9 mouse cellular contexts compared by ENCODE assay signal in the genomic region with DNA sequence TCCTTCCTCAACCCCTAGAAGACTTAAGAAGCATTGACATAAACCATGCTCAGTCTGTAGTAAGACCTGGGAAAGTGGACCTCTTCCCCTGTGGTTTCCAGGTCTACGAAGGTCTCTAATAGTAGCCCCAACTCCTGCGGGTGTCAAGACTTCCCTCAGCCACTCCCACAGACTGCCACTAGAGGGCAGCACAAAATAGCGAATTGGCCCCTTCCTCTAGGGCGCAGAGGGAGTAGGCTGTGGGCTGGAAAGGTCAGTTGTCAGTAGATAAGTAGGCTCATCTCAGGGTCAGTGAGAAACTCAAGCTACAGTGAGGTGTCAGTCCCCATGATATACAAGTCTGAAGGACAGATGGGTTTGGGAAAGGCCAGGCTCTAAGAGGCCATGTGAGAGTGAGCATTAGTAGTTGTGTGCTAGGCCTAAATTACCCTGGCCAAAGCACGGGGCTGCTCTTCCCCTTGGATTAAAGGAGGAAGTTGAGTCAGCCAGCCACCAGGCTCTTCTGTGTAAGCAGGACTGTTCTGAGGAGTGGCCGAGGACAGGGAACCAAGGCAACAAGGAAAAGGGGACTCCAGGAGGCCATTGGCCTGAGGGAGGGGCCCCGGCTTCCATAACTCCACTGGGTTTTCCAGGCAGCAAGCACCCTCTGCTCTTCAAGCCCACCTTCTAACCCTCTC. TPM values are rescaled to one million over a fixed set of nuclear protein-coding genes. Genes with fewer than 3 reads are reported as not detected.
A peak's percentile ranks its signal among the peaks of the same experiment; 100 is the strongest.
DNase-seq lines count a peak whose midpoint lies in the region; ATAC-seq and TF ChIP-seq lines count a peak whose summit lies in the region.
"Had no signal": no experiment of that assay in that cellular context is flagged by ENCODE, and none has a peak within 500 bp of the region (broad histone marks: within the 10 kb centered on the region; RNA-seq: fewer than 3 reads in every experiment).

No protein-coding gene starts in this region.

- 18% methylated on average over 7 of the region's 7 CpGs for WGBS in embryonic facial prominence, embryonic 11.5 days
- WGBS in heart, embryonic 10.5 days, result 17% methylated on average over 7 of the region's 7 CpGs
- whole genome bisulfite sequencing in kidney, embryonic 14.5 days, result 22% methylated on average over 7 of the region's 7 CpGs
- WGBS in liver, embryonic 13.5 days (ENCODE audit: insufficient replicate concordance), result 21% methylated on average over 7 of the region's 7 CpGs
- 29% methylated on average over 7 of the region's 7 CpGs for WGBS in stomach, embryonic 14.5 days

- peaks cover 37% of the 10 kb centered on the region for H3K27me3 ChIP-seq in C2C12 (ENCODE audit: control insufficient read depth, insufficient read depth, insufficient read length)
- peaks cover 17% of the 10 kb centered on the region for H3K27me3 ChIP-seq in embryonic facial prominence, embryonic 11.5 days (ENCODE audit: control insufficient read depth, insufficient read depth, low read length)
- peaks cover 43% of the 10 kb centered on the region for H3K27me3 ChIP-seq in heart, embryonic 10.5 days (ENCODE audit: insufficient read depth, poor library complexity, severe bottlenecking)
- peaks cover 15% of the 10 kb centered on the region for H3K27me3 ChIP-seq in kidney, embryonic 14.5 days (ENCODE audit: control insufficient read depth, insufficient read depth, low read length)
- peaks cover 52% of the 10 kb centered on the region for H3K27me3 ChIP-seq in liver, embryonic 13.5 days
- 0 out of 2 replicates have a peak, but pooled peaks cover 9% of the 10 kb centered on the region for H3K27me3 ChIP-seq in stomach, embryonic 14.5 days (ENCODE audit: control insufficient read depth, insufficient read depth, low read length)

- peaks cover 3% of the 10 kb centered on the region; the same call in 1 of the 2 replicates for H3K4me1 ChIP-seq in embryonic facial prominence, embryonic 11.5 days (ENCODE audit: control insufficient read depth, insufficient read depth, low read length)
- peaks cover 18% of the 10 kb centered on the region for H3K4me1 ChIP-seq in heart, embryonic 10.5 days
- 0 out of 2 replicates have a peak, but pooled peaks cover 3% of the 10 kb centered on the region for H3K4me1 ChIP-seq in kidney, embryonic 14.5 days (ENCODE audit: control insufficient read depth, insufficient read depth, low read length)
- peaks cover 3% of the 10 kb centered on the region; the same call in 1 of the 2 replicates for H3K4me1 ChIP-seq in liver, embryonic 13.5 days (replicated peaks)
- H3K4me1 ChIP-seq in stomach, embryonic 14.5 days (ENCODE audit: control insufficient read depth, insufficient read depth, low read length), result no peaks in the 10 kb centered on the region

- TF ChIP-seq CTCF in C2C12 (IDR thresholded peaks at IDR 0.05; ENCODE audit: control insufficient read depth, insufficient read depth, insufficient read length), result peak; percentile 86

- no peak overlapping the region for H3K27ac ChIP-seq in embryonic facial prominence, embryonic 11.5 days (replicated peaks; ENCODE audit: low read depth, low read length)
- H3K27ac ChIP-seq in heart, embryonic 10.5 days, result no peak overlapping the region
- H3K27ac ChIP-seq in kidney, embryonic 14.5 days (ENCODE audit: low read depth, low read length), result no peak overlapping the region
- H3K27ac ChIP-seq in liver, embryonic 13.5 days, result no peak overlapping the region
- no peak overlapping the region for H3K27ac ChIP-seq in stomach, embryonic 14.5 days (ENCODE audit: low read length)
- H3K27ac ChIP-seq: embryonic facial prominence, embryonic 13.5 days had no signal

- no peaks in the 10 kb centered on the region for H3K79me2 ChIP-seq in C2C12 (ENCODE audit: control insufficient read depth, insufficient read depth)

- no peaks in the 10 kb centered on the region for H3K36me3 ChIP-seq in C2C12 (ENCODE audit: control insufficient read depth, insufficient read depth)
- no peaks in the 10 kb centered on the region for H3K36me3 ChIP-seq in embryonic facial prominence, embryonic 11.5 days (replicated peaks; ENCODE audit: control insufficient read depth, insufficient read depth, low read depth, low read length)
- no peaks in the 10 kb centered on the region for H3K36me3 ChIP-seq in heart, embryonic 10.5 days
- H3K36me3 ChIP-seq in kidney, embryonic 14.5 days (ENCODE audit: control insufficient read depth, insufficient read depth, low read length), result no peaks in the 10 kb centered on the region
- H3K36me3 ChIP-seq in liver, embryonic 13.5 days, result no peaks in the 10 kb centered on the region
- no peaks in the 10 kb centered on the region for H3K36me3 ChIP-seq in stomach, embryonic 14.5 days (ENCODE audit: control insufficient read depth, insufficient read depth, low read length)
- H3K36me3 ChIP-seq: embryonic facial prominence, embryonic 13.5 days had no signal

- peak; percentile 67; the same call in 1 of the 2 replicates for ATAC-seq in embryonic facial prominence, embryonic 11.5 days (replicated peaks; ENCODE audit: insufficient number of reproducible peaks, low FRiP score, low TSS enrichment, low read depth)
- ATAC-seq in kidney, embryonic 14.5 days (ENCODE audit: low FRiP score, low TSS enrichment), result peak; percentile 44
- ATAC-seq in liver, embryonic 13.5 days (ENCODE audit: low read depth), result peak; percentile 23; the same call in 1 of the 2 replicates
- peak; percentile 29; the same call in 1 of the 2 replicates for ATAC-seq in stomach, embryonic 14.5 days (ENCODE audit: insufficient number of reproducible peaks, insufficient read depth, low FRiP score, low read depth)

- H3K9me3 ChIP-seq in embryonic facial prominence, embryonic 11.5 days (replicated peaks; ENCODE audit: control insufficient read depth, low read length), result no peaks in the 10 kb centered on the region
- H3K9me3 ChIP-seq in heart, embryonic 10.5 days, result no peaks in the 10 kb centered on the region
- no peaks in the 10 kb centered on the region for H3K9me3 ChIP-seq in kidney, embryonic 14.5 days (ENCODE audit: control insufficient read depth, low read length)
- no peaks in the 10 kb centered on the region for H3K9me3 ChIP-seq in liver, embryonic 13.5 days (replicated peaks)
- no peaks in the 10 kb centered on the region for H3K9me3 ChIP-seq in stomach, embryonic 14.5 days (ENCODE audit: control insufficient read depth, low read depth, low read length)
- H3K9me3 ChIP-seq: embryonic facial prominence, embryonic 13.5 days had no signal

- no peak overlapping the region for H3K4me2 ChIP-seq in embryonic facial prominence, embryonic 11.5 days (ENCODE audit: low read depth, low read length)
- no peak overlapping the region for H3K4me2 ChIP-seq in kidney, embryonic 14.5 days (replicated peaks; ENCODE audit: low read depth, low read length)
- H3K4me2 ChIP-seq in liver, embryonic 13.5 days, result no peak overlapping the region
- no peak overlapping the region for H3K4me2 ChIP-seq in stomach, embryonic 14.5 days (replicated peaks; ENCODE audit: low read depth, low read length)

- no peak overlapping the region for H3K9ac ChIP-seq in embryonic facial prominence, embryonic 11.5 days (replicated peaks; ENCODE audit: low read length)
- H3K9ac ChIP-seq in kidney, embryonic 14.5 days (ENCODE audit: low read depth, low read length), result no peak overlapping the region
- H3K9ac ChIP-seq in liver, embryonic 13.5 days, result no peak overlapping the region
- no peak overlapping the region for H3K9ac ChIP-seq in stomach, embryonic 14.5 days (replicated peaks; ENCODE audit: low read depth, low read length)
- H3K9ac ChIP-seq: embryonic facial prominence, embryonic 13.5 days had no signal

- no peaks in the 10 kb centered on the region for H3K79me3 ChIP-seq in C2C12 (ENCODE audit: low read depth)

- no peak overlapping the region for H3ac ChIP-seq in C2C12 (ENCODE audit: control insufficient read depth, insufficient read length, low read depth)

- DNase-seq in adrenal gland, postnatal 36 days, result peak; percentile 87 to 89
- DNase-seq in embryonic facial prominence, embryonic 11.5 days (ENCODE audit: low spot score), result peak; percentile 89
- DNase-seq in heart, embryonic 10.5 days (ENCODE audit: low spot score), result peak; percentile 90
- DNase-seq in liver, embryonic 13.5 days, result peak; percentile 55
- DNase-seq in neural tube, embryonic 10.5 days (ENCODE audit: extremely low spot score, low spot score), result peak; percentile 88

- H3K4me3 ChIP-seq in C2C12 (ENCODE audit: insufficient read depth, poor library complexity, severe bottlenecking), result no peak overlapping the region
- no peak overlapping the region for H3K4me3 ChIP-seq in embryonic facial prominence, embryonic 11.5 days (ENCODE audit: low read depth, low read length)
- H3K4me3 ChIP-seq in heart, embryonic 10.5 days, result no peak overlapping the region
- no peak overlapping the region for H3K4me3 ChIP-seq in kidney, embryonic 14.5 days (ENCODE audit: low read length)
- no peak overlapping the region for H3K4me3 ChIP-seq in liver, embryonic 13.5 days (replicated peaks)
- no peak overlapping the region for H3K4me3 ChIP-seq in stomach, embryonic 14.5 days (ENCODE audit: low read depth, low read length)

RNA-seq across cellular contexts. Expression of a gene that starts 9.5 kb away (rescaled TPM):
- polyA plus RNA-seq in C2C12 (2012; fragmentation: generic; extraction: Trizol), result not detected
- total RNA-seq in adrenal gland, postnatal 36 days (2021), result not detected
- polyA plus RNA-seq in embryonic facial prominence, embryonic 11.5 days (2014; fragmentation: Nextera tagmentation; extraction: Ambion mirVana), result not detected in 2 replicates
- not detected in 2 replicates for polyA plus RNA-seq in heart, embryonic 10.5 days (2016; fragmentation: Nextera tagmentation; extraction: Ambion mirVana)
- not detected in 2 replicates for polyA plus RNA-seq in kidney, embryonic 14.5 days (2014; fragmentation: Nextera tagmentation; extraction: Ambion mirVana)
- not detected in 2 replicates for polyA plus RNA-seq in liver, embryonic 13.5 days (2015; fragmentation: Nextera tagmentation; extraction: Ambion mirVana)
- not detected in 2 replicates for polyA plus RNA-seq in stomach, embryonic 14.5 days (2014; fragmentation: Nextera tagmentation; extraction: Ambion mirVana)
- polyA plus RNA-seq: embryonic facial prominence, embryonic 13.5 days had no signal

RNA-seq across cellular contexts. Expression of a gene that starts 24.5 kb away (rescaled TPM):
- polyA plus RNA-seq in C2C12 (2012; fragmentation: generic; extraction: Trizol), result 0.08 TPM
- total RNA-seq in adrenal gland, postnatal 36 days (2021), result 10 to 100 TPM; 15.3 to 21.2 TPM
- 2.4 and 2.5 TPM in 2 replicates for polyA plus RNA-seq in embryonic facial prominence, embryonic 11.5 days (2014; fragmentation: Nextera tagmentation; extraction: Ambion mirVana)
- 0.06 and 0.38 TPM in 2 replicates for polyA plus RNA-seq in heart, embryonic 10.5 days (2016; fragmentation: Nextera tagmentation; extraction: Ambion mirVana)
- polyA plus RNA-seq in kidney, embryonic 14.5 days (2014; fragmentation: Nextera tagmentation; extraction: Ambion mirVana), result 0.15 TPM in 1 of 2 replicates, not detected in the other
- polyA plus RNA-seq in liver, embryonic 13.5 days (2015; fragmentation: Nextera tagmentation; extraction: Ambion mirVana), result 0.10 and 0.13 TPM in 2 replicates
- 1.1 and 1.8 TPM in 2 replicates for polyA plus RNA-seq in stomach, embryonic 14.5 days (2014; fragmentation: Nextera tagmentation; extraction: Ambion mirVana)

RNA-seq across cellular contexts. Expression of a gene that starts 25.2 kb away (rescaled TPM):
- not detected for polyA plus RNA-seq in C2C12 (2012; fragmentation: generic; extraction: Trizol)
- under 1 TPM; 0.43 to 0.50 TPM for total RNA-seq in adrenal gland, postnatal 36 days (2021)
- polyA plus RNA-seq in embryonic facial prominence, embryonic 11.5 days (2014; fragmentation: Nextera tagmentation; extraction: Ambion mirVana), result 1.5 and 1.7 TPM in 2 replicates
- polyA plus RNA-seq in heart, embryonic 10.5 days (2016; fragmentation: Nextera tagmentation; extraction: Ambion mirVana), result 0.28 and 0.64 TPM in 2 replicates
- polyA plus RNA-seq in kidney, embryonic 14.5 days (2014; fragmentation: Nextera tagmentation; extraction: Ambion mirVana), result 7.2 and 8.8 TPM in 2 replicates
- polyA plus RNA-seq in liver, embryonic 13.5 days (2015; fragmentation: Nextera tagmentation; extraction: Ambion mirVana), result 0.12 and 0.29 TPM in 2 replicates
- polyA plus RNA-seq in stomach, embryonic 14.5 days (2014; fragmentation: Nextera tagmentation; extraction: Ambion mirVana), result 0.75 and 2.0 TPM in 2 replicates

RNA-seq across cellular contexts. Expression of a gene that starts 29.7 kb away (rescaled TPM):
- polyA plus RNA-seq in C2C12 (2012; fragmentation: generic; extraction: Trizol), result 189 TPM
- 10 to 100 TPM; 81.0 to 86.5 TPM for total RNA-seq in adrenal gland, postnatal 36 days (2021)
- polyA plus RNA-seq in embryonic facial prominence, embryonic 11.5 days (2014; fragmentation: Nextera tagmentation; extraction: Ambion mirVana), result 374 and 401 TPM in 2 replicates
- 233 and 325 TPM in 2 replicates for polyA plus RNA-seq in heart, embryonic 10.5 days (2016; fragmentation: Nextera tagmentation; extraction: Ambion mirVana)
- 294 and 371 TPM in 2 replicates for polyA plus RNA-seq in kidney, embryonic 14.5 days (2014; fragmentation: Nextera tagmentation; extraction: Ambion mirVana)
- 133 and 141 TPM in 2 replicates for polyA plus RNA-seq in liver, embryonic 13.5 days (2015; fragmentation: Nextera tagmentation; extraction: Ambion mirVana)
- 239 and 258 TPM in 2 replicates for polyA plus RNA-seq in stomach, embryonic 14.5 days (2014; fragmentation: Nextera tagmentation; extraction: Ambion mirVana)

RNA-seq across cellular contexts. Expression of a gene that starts 39.8 kb away (rescaled TPM):
- polyA plus RNA-seq in C2C12 (2012; fragmentation: generic; extraction: Trizol), result 53.9 TPM
- total RNA-seq in adrenal gland, postnatal 36 days (2021), result 10 to 100 TPM; 14.5 to 16.0 TPM
- polyA plus RNA-seq in embryonic facial prominence, embryonic 11.5 days (2014; fragmentation: Nextera tagmentation; extraction: Ambion mirVana), result 18.8 and 23.4 TPM in 2 replicates
- 31.1 and 35.0 TPM in 2 replicates for polyA plus RNA-seq in heart, embryonic 10.5 days (2016; fragmentation: Nextera tagmentation; extraction: Ambion mirVana)
- polyA plus RNA-seq in kidney, embryonic 14.5 days (2014; fragmentation: Nextera tagmentation; extraction: Ambion mirVana), result 22.8 and 23.5 TPM in 2 replicates
- 17.8 and 18.9 TPM in 2 replicates for polyA plus RNA-seq in liver, embryonic 13.5 days (2015; fragmentation: Nextera tagmentation; extraction: Ambion mirVana)
- polyA plus RNA-seq in stomach, embryonic 14.5 days (2014; fragmentation: Nextera tagmentation; extraction: Ambion mirVana), result 20.2 and 21.2 TPM in 2 replicates
